Mouse (Mus musculus): ENCODE data around the gene Mtap. TPM values are rescaled to one million over a fixed set of nuclear protein-coding genes. Genes with fewer than 3 reads are reported as not detected.

Gene Mtap
- polyA plus RNA-seq, 1 experiment from 2014 or later, result 82.3 TPM

DNA sequence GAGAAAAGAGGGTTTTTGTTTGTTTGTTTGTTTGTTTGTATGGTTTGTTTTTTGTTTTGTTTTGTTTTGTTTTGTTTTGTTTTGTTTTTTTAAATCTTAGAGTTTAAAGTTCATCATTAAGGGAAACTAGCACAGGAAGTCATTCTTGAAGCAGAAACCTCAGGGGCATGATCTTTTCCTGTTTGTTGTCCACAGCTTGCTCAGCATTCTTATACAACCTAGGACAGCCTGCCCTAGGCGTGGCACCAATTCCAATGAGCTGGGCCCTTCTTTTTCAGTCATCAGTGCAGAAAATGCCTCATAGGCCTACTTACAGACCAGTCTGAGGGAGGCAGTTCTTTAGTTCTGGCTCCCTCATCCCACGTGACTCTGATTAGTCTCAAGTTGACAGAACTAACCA lies 30.4 kb upstream of the Mtap start:
- no peak overlapping the region for H3K4me3 ChIP-seq (ENCODE audit: low read depth, low read length)
- no peaks in the 10 kb centered on the region for H3K4me1 ChIP-seq (ENCODE audit: control insufficient read depth, insufficient read depth, low read length)
- H3K9ac ChIP-seq (ENCODE audit: low read length), result no peak overlapping the region
- no peaks in the 10 kb centered on the region for H3K36me3 ChIP-seq (ENCODE audit: control insufficient read depth, insufficient read depth, low read length)
- H3K9me3 ChIP-seq (ENCODE audit: control insufficient read depth, low read length), result no peaks in the 10 kb centered on the region
- ATAC-seq (ENCODE audit: insufficient read depth, low FRiP score, low TSS enrichment) (no peak), DNase-seq (ENCODE audit: low spot score) (no peak)
- H3K27me3 ChIP-seq (ENCODE audit: control insufficient read depth, insufficient read depth, low read length), result no peaks in the 10 kb centered on the region
- no peak overlapping the region for H3K27ac ChIP-seq (ENCODE audit: low read depth, low read length)
- WGBS, result 82% methylated on average over 2 of the region's 2 CpGs
- H3K4me2 ChIP-seq (ENCODE audit: low read depth), result no peak overlapping the region

DNA sequence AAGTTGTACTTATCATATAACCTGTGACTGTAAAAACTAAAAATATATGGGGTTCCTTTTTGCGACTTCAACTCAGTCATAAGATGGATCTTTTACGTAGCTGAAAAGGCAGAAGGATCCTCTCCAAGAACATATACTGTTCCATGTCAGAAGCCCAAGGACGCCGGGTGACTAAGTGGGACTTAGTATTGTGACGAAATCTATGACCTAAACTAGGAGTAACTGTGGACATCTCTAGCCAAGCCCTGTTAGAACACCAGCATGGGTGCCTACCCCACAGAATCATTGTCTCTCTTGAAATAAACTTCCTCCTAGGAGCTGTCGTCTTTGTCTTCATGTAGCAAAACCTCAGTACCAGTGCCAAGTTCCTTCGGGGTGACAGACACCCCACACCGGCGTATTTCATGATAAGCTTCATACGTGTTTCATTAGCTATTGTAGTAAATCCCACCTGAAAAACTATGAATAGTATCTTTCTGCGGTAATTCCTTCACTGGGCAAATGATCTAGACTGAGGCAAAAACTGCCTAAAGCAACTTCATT lies 24.7 kb upstream of the Mtap start:
- no peak overlapping the region for H3K9ac ChIP-seq (ENCODE audit: low read length)
- H3K4me1 ChIP-seq (ENCODE audit: control insufficient read depth, insufficient read depth, low read length), result no peaks in the 10 kb centered on the region
- ATAC-seq (ENCODE audit: insufficient read depth, low FRiP score, low TSS enrichment) (no peak), DNase-seq (ENCODE audit: low spot score) (no peak)
- no peak overlapping the region for H3K4me3 ChIP-seq (ENCODE audit: low read depth, low read length)
- no peaks in the 10 kb centered on the region for H3K36me3 ChIP-seq (ENCODE audit: control insufficient read depth, insufficient read depth, low read length)
- no peak overlapping the region for H3K27ac ChIP-seq (ENCODE audit: low read depth, low read length)
- H3K27me3 ChIP-seq (ENCODE audit: control insufficient read depth, insufficient read depth, low read length), result no peaks in the 10 kb centered on the region
- H3K4me2 ChIP-seq (ENCODE audit: low read depth), result no peak overlapping the region
- 91% methylated on average over 11 of the region's 11 CpGs for WGBS
- H3K9me3 ChIP-seq (ENCODE audit: control insufficient read depth, low read length), result no peaks in the 10 kb centered on the region

DNA sequence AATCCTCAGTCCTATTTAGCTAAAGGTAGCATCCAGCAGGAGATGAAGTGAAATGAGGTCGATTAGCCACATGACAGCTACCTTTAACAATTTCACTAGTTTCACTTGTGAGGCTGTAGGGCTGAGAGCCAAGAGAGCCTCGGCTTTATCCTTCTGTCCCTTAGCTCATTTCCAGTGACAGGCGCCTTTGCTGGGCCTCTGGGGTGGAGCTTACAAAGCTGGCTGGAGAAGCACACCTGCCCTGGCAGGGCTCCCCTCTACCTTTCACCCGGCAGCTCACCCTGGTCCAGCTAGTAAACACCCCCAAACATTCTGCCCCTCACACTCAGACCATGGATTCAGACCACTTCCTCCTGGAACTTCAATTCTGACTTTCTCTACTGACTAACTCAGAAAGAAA lies 24.1 kb upstream of the Mtap start:
- no peaks in the 10 kb centered on the region for H3K9me3 ChIP-seq (ENCODE audit: control insufficient read depth, low read length)
- no peak overlapping the region for H3K4me3 ChIP-seq (ENCODE audit: low read depth, low read length)
- WGBS, result 70% methylated on average over 4 of the region's 4 CpGs
- DNase-seq (ENCODE audit: low spot score) (no peak), ATAC-seq (ENCODE audit: insufficient read depth, low FRiP score, low TSS enrichment) (no peak)
- H3K4me2 ChIP-seq (ENCODE audit: low read depth), result no peak overlapping the region
- H3K4me1 ChIP-seq (ENCODE audit: control insufficient read depth, insufficient read depth, low read length), result no peaks in the 10 kb centered on the region
- no peak overlapping the region for H3K27ac ChIP-seq (ENCODE audit: low read depth, low read length)
- H3K27me3 ChIP-seq (ENCODE audit: control insufficient read depth, insufficient read depth, low read length), result no peaks in the 10 kb centered on the region
- H3K9ac ChIP-seq (ENCODE audit: low read length), result no peak overlapping the region
- H3K36me3 ChIP-seq (ENCODE audit: control insufficient read depth, insufficient read depth, low read length), result no peaks in the 10 kb centered on the region

DNA sequence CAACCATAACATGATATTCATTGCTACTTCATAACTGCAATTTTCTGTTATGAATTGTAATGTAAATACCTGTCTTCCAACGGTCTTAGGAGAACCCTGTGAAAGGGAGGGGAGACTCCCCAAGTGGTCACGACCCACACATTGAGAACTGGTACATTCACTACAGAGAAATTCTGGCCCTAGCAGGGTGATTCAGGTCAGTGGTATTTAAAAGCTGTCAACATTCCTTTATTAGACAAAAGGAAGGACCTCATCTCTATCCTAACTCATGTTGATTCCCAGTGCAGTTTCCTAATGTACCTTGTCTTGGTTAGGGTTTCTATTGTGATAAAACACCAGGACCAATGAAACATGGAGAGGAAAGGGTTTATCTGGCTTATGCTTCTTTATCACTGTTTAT lies 20.9 kb upstream of the Mtap start:
- WGBS, result 78% methylated on average over 2 of the region's 2 CpGs
- H3K27me3 ChIP-seq (ENCODE audit: control insufficient read depth, insufficient read depth, low read length), result no peaks in the 10 kb centered on the region
- H3K9me3 ChIP-seq (ENCODE audit: control insufficient read depth, low read length), result no peaks in the 10 kb centered on the region
- no peak for ATAC-seq (ENCODE audit: insufficient read depth, low FRiP score, low TSS enrichment)
- no peaks in the 10 kb centered on the region for H3K4me1 ChIP-seq (ENCODE audit: control insufficient read depth, insufficient read depth, low read length)
- no peak overlapping the region for H3K4me2 ChIP-seq (ENCODE audit: low read depth)
- H3K9ac ChIP-seq (ENCODE audit: low read length), result no peak overlapping the region
- H3K27ac ChIP-seq (ENCODE audit: low read depth, low read length), result no peak overlapping the region
- no peak for DNase-seq (ENCODE audit: low spot score)
- H3K4me3 ChIP-seq (ENCODE audit: low read depth, low read length), result no peak overlapping the region
- H3K36me3 ChIP-seq (ENCODE audit: control insufficient read depth, insufficient read depth, low read length), result no peaks in the 10 kb centered on the region

DNA sequence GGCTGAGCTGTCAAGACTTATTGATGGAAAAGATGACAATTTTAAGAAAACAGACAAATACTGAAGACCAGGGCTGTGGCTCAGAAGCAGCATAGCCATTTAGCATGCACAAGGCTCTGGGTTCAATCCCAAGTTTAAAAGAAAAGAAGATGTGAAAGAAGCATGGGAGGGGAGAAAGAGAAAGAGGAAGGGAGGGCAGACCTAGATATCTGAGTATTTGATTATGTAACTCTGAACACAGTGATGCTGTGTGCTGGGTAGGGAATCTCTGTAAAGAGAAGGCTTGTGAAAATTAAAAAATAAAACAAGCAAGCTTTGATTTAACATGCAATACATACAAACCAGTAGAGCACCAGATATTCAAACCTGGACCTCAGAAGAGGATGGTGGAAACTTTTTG lies 17.0 kb upstream of the Mtap start:
- H3K27me3 ChIP-seq (ENCODE audit: control insufficient read depth, insufficient read depth, low read length), result no peaks in the 10 kb centered on the region
- H3K4me3 ChIP-seq (ENCODE audit: low read depth, low read length), result no peak overlapping the region
- ATAC-seq (ENCODE audit: insufficient read depth, low FRiP score, low TSS enrichment) (no peak), DNase-seq (ENCODE audit: low spot score) (no peak)
- H3K9me3 ChIP-seq (ENCODE audit: control insufficient read depth, low read length), result no peaks in the 10 kb centered on the region
- no peak overlapping the region for H3K4me2 ChIP-seq (ENCODE audit: low read depth)
- no peaks in the 10 kb centered on the region for H3K36me3 ChIP-seq (ENCODE audit: control insufficient read depth, insufficient read depth, low read length)
- no peak overlapping the region for H3K9ac ChIP-seq (ENCODE audit: low read length)
- no peak overlapping the region for H3K27ac ChIP-seq (ENCODE audit: low read depth, low read length)
- no peaks in the 10 kb centered on the region for H3K4me1 ChIP-seq (ENCODE audit: control insufficient read depth, insufficient read depth, low read length)

DNA sequence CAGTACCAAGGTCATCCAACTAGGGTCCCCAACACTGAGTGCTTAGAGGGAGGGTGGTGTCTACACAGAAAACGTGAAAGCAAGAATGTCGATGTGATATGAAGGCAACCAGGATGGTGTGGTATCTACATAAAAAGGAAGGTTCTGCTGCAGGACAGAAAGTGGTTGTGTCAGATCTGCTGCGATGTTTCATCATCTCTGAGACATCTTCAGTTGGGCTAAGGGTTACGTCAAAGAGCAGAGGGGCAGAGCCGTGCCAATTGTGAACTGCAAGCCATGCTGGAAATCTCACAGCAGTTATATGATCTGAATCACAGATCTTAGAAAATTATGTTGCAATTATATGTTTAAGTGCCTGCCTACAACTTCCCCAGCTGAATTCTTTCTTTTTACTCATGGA lies 16.6 kb upstream of the Mtap start:
- Histone ChIP-seq H3K4me3 (ENCODE audit: low read depth, low read length) (no peak overlapping the region), H3K27ac (ENCODE audit: low read depth, low read length) (no peak overlapping the region), H3K36me3 (ENCODE audit: control insufficient read depth, insufficient read depth, low read length) (no peaks in the 10 kb centered on the region), H3K9me3 (ENCODE audit: control insufficient read depth, low read length) (no peaks in the 10 kb centered on the region), H3K9ac (ENCODE audit: low read length) (no peak overlapping the region), H3K4me1 (ENCODE audit: control insufficient read depth, insufficient read depth, low read length) (no peaks in the 10 kb centered on the region), H3K27me3 (ENCODE audit: control insufficient read depth, insufficient read depth, low read length) (no peaks in the 10 kb centered on the region), H3K4me2 (ENCODE audit: low read depth) (no peak overlapping the region)
- ATAC-seq (ENCODE audit: insufficient read depth, low FRiP score, low TSS enrichment) (no peak), DNase-seq (ENCODE audit: low spot score) (no peak)
- 88% methylated on average over 5 of the region's 5 CpGs for WGBS

DNA sequence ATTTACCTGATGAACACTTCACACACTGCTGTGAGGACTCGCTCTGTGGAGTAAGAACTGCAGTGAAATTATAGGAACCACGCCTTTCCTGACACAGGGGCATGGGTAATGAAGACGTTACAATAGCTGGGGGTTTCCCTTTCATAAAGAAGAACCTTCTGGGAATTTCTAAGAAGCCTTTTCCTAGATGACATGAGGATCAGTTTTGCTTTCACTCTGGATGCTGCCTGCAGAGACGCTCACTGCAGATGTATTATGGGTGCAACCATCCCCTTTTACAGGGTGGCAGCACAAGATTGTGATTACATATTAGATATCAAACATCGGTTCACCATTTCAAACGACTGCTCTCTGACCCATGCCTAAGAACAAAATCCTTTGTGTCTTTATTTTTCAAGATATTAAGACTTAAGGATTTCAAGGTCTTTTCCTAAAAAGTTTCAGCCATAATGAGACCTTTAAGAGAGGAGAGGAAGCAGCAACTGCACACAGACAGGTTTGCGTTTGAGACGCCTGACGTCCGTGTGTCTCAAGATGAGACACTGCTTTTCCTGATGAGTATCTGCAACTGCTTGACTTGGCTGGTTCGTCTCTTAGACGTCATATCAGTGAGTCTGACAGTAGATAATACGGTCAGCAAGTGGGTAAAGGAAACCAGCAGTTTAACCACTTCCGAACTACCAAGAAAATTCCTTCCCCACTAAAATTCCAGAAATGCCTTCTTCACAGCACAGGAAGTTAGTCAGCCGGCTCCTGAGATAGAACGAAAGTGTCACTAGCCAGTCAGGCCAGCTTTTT lies 13.3 kb upstream of the Mtap start:
- no peaks in the 10 kb centered on the region for H3K27me3 ChIP-seq (ENCODE audit: control insufficient read depth, insufficient read depth, low read length)
- no peak for ATAC-seq (ENCODE audit: insufficient read depth, low FRiP score, low TSS enrichment)
- H3K4me1 ChIP-seq (ENCODE audit: control insufficient read depth, insufficient read depth, low read length), result 0 out of 2 replicates have a peak, but pooled peaks cover 2% of the 10 kb centered on the region
- 80% methylated on average over 16 of the region's 16 CpGs for WGBS
- H3K9me3 ChIP-seq (ENCODE audit: control insufficient read depth, low read length), result no peaks in the 10 kb centered on the region
- H3K4me3 ChIP-seq (ENCODE audit: low read depth, low read length), result no peak overlapping the region
- no peak overlapping the region for H3K9ac ChIP-seq (ENCODE audit: low read length)
- no peaks in the 10 kb centered on the region for H3K36me3 ChIP-seq (ENCODE audit: control insufficient read depth, insufficient read depth, low read length)
- H3K4me2 ChIP-seq (ENCODE audit: low read depth), result no peak overlapping the region
- no peak overlapping the region for H3K27ac ChIP-seq (ENCODE audit: low read depth, low read length)
- DNase-seq (ENCODE audit: low spot score), result no peak

DNA sequence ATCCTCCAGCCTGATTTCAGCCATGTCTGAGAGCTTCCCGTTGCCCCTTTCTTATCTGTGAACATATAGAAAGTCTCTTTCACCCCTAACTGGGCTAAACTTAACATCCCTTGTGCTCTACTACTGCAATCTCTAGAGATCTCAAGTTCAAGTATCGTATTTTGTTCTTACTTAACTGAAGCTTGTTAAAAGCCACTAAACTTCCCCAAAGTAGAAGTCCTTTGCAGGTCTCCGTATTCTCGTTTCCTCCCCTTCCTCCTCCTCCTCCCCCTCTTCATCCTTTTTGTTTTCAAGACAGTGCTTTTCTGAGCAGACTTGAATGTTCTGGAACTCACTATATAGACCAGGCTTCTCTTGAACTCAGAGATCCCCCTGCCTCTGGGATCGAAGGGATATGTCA lies 9.2 kb upstream of the Mtap start:
- Histone ChIP-seq H3K9ac (ENCODE audit: low read length) (no peak overlapping the region), H3K9me3 (ENCODE audit: control insufficient read depth, low read length) (no peaks in the 10 kb centered on the region), H3K4me3 (ENCODE audit: low read depth, low read length) (no peak overlapping the region), H3K27ac (ENCODE audit: low read depth, low read length) (no peak overlapping the region), H3K27me3 (ENCODE audit: control insufficient read depth, insufficient read depth, low read length) (no peaks in the 10 kb centered on the region), H3K4me2 (ENCODE audit: low read depth) (no peak overlapping the region), H3K4me1 (ENCODE audit: control insufficient read depth, insufficient read depth, low read length) (0 out of 2 replicates have a peak, but pooled peaks cover 2% of the 10 kb centered on the region), H3K36me3 (ENCODE audit: control insufficient read depth, insufficient read depth, low read length) (no peaks in the 10 kb centered on the region)
- DNase-seq (ENCODE audit: low spot score) (no peak), ATAC-seq (ENCODE audit: insufficient read depth, low FRiP score, low TSS enrichment) (no peak)
- 63% methylated on average over 5 of the region's 5 CpGs for WGBS

All from neural tube, embryonic 11.5 days (tissue).